Mouse (Mus musculus) spleen, postnatal 10 days (tissue): ENCODE data around the gene Cfap65.

Source experiments
- DNase-seq, 2 experiments: peaks; one replicate each; pipeline ENCODE4 v3.0.0; 2021 to 2022; ENCODE audit warnings: low spot score in 2 of 2

Gene Cfap65

DNA sequence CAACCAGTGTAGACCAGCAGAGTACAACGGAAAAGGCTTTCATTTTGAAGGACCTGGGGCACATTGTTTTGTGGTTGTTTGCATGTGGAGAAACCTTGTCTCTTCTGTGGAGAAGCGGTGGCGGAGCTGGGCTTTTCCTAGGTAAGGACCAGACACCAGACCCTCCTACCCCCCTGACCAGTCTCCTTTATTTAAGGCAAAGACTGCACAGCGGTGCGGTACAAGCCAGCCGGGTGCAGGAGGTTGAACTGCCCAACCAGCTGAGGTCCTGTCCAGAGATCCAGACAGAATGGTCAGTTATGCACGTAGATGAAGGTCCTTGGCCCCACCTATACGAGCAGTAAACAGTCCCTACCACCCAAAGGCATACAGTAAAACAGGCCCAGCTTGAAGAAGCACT lies 52.6 kb downstream of the Cfap65 start:
- DNase-seq = no peak

DNA sequence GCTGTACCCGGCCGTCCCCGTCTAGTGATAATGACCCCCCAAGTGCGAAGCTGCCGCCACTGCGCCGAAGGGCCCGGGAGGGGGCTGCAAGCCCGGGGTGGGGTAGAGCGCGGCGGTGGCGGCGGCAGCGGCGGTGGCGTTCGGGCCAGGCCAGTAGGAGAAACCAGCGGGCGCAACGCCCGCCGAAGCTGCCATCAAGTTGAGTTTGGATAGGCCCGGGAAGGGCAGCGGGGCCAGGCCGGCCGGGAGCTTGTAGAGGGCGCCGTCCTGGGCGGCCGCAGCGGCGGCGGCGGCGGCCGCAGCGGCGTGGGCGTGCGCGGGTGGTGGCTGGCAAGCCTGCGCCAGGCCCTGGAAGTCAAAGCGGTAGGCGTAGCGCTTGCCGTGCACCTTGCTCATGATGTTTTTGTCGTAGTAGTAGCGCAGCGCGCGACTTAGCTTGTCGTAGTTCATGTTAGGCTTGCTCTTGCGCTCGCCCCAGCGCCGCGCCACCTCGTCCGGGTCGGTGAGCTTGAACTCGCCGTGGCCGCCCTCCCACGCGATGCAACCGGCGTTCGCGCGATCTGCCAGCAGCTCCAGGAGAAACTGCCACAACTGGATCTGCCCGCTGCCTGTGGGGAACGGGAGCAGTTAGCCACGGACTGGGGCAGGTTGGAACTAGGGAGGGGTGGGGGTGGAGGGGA lies 53.2 kb downstream of the Cfap65 start:
- DNase-seq = no peak

DNA sequence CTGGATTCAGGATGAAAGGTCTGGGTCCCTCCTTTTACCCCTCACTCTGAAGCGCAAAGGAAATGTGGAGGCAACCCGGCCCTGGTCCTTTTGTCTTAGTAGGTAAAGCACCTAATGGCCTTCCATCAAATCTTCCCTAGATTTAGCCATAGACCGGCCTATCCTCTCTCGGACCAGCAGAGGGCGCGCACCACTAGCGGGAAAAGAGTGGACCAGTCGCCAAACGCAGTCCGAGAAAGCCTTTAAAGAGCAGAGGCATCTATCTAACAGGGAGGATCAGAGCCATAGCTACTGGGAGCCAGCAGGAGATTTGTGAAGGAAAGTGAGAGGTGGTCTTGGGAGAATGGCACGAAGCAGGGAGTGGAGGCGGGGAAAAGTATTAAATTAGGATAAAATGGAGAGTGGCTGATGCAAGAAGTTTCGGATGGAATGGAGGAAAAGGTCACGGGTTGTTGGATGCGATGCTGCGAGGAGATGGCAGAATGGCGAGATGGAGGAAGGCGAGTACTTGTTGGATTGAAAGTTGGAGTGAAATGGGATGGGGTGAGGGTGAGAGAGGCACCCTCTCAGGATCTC lies 54.5 kb downstream of the Cfap65 start:
- DNase-seq = peak in 1 of 2 experiments; percentile 72

DNA sequence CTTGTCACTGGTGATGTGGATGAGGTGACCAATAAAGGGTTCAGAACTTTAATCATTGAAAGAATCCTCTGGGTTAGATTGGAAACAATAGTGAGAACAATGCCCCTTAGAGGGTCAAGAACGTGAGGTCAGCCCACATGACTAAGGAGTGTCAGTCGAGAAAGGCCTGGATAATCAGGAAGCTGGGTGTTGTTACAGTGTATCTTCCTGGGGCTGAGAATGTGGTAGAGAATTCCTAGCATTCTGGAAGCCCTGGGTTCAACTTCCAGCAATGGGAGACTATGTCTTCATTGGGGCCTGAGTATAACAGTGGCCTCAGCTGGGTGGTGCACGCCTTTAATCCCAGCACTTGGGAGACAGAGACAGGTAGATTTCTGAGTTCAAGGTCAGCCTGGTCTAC lies 58.2 kb downstream of the Cfap65 start:
- no peak for DNase-seq

DNA sequence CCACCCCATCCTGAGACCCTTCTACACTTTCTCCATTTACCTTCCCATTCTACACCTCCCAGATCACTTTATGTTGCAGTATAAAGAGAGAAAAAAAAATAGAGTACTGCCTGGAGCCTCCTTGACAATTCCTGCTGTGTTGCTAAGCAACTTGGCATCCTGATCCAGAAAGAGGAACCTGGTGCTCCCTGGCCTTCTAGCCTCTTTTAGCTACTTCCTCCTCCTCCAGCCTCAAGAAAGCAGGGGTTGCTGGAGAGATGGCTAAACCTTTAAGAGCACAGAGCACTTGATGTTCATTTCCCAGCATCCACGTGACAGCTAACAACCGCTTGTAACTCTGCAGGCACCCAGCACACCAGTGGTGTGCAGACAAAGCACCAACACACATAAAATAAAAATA lies 63.2 kb downstream of the Cfap65 start:
- no peak for DNase-seq

DNA sequence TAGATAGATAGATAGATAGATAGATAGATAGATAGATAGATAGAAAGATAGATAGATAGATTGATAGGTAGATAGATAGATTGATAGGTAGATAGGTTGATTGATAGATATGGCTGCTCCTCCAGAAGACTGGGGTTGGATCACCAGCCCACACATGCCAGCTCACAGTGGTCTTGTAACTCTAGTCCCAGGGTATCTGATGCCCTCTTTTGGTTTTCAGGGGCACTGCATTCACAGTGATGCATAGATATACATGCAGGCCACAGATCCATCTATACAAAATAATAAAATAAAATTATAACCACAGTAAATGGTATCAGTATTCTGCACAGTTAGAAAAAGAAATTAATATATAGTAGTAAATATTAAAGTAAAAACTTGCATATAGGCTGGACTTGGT lies 73.6 kb downstream of the Cfap65 start:
- no peak for DNase-seq

DNA sequence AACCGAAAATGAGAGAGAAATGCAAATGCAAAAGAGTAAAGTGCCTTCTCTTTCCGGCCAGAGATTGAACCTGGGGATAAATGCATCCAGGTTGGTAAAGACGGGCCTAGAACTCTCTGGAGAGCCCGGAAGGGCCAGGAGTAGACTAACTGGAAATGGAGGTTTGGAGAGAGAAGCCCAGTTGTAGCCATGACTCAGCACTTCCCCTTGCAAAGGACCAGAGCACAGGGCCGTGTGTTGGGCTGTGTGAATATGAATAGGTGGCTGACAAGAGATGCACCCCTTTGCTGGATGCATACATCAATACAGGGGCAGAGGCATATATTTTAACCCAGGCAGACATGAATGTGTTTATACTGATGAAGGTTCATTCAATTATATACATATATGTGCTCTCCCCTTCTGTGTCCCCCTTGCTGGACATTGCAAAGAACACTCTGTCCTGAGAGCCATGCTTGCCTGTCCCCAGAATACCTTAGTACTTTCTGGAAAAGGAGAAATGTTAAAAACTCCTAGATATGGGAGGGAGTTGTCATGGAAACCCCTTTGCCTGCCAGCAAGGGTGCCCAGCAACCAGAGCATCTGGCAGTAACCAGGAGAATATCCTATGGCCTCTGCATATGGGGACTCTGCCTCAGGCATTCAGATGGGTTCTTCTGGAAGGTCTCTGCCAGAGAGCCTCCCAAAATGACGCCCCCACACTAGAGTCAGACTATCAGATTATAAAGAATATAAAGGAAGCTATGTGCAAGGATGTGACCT lies 76.0 kb downstream of the Cfap65 start:
- DNase-seq = no peak

DNA sequence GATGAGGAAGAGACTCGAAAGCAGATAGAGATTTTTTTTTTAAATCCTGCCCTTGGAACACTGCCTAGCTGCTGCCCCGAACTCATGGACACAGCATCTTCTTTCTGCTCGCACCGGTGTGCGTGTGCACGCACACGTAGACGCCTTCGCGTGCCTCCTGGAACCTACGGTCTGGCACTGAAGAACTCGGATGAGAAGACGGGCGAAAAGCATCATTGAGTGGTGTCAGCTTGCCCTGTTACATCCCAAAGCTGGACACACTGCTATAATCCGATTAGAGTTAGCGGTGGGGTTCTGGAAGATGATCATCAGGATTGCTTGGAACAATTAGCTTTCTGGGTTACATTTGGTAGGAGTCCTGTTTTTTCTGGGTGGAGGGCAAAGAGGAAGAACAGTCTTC lies 76.6 kb downstream of the Cfap65 start:
- DNase-seq = no peak

DNA sequence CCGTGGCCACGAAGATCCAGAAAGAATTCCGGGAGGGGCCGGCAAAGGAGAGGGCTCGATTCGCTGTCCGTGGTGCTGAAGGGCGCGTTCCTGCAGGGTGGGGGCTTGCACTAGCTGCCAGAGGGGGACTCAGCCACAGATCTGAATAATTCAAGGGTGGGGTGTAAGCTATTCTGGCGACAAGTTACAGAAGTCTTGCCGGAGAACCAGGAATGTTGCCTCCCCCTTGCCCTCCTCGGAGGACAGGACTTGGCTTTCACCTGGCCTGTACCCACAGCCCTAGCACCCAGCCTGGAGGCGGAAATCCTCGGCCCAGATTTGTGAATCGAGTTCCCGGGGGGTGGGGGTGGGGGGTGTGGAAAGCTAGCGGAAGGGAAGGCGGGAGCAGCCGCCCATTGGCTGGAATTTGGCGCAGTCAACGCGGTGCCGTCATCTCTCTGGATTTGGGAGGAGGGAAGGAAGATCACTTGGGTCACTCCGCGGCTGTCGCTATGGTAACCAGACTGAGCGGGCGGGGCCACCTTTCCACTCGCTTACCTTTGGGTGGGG lies 77.2 kb downstream of the Cfap65 start:
- DNase-seq = peak in 1 of 2 experiments; percentile 57

DNA sequence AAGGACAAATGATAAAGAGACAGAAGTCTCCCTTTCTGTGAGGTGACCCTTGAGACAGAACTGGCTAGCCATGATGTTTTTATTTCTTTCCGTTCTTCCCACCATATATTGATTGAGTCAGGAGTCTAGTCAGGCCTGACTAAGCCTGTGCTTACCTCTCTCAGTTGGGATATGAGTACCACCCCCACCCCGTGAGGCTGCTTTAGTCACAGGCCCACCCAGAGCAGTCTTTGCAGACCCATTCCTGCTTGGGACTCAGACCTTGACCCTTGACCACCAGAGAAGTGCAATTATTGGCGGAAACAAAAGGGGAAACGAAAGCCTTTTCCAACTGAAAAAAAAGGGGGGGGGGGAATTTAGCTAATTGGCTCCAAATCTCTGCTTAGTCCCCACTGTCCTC lies 77.7 kb downstream of the Cfap65 start:
- DNase-seq = no peak

DNA sequence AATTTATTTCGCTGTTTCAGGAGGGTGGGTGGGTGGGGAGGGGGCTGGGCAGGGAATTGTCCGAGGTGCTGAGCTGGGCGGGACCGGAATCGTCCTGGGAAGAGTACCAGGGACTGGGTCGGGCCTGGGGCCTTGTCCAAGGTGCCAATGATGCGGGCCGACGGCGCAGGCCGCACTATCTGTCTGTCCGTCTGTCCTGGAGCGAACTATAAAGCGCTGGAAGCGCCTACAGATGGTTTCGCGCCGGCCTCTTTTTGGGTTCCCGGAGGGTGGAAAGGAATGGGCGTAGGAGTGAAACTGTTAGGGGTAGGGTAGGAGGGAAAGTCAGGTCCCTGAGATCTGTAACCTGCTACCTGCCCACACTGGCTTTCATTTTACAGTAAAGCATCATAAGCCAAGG lies 78.2 kb downstream of the Cfap65 start:
- no peak for DNase-seq

DNA sequence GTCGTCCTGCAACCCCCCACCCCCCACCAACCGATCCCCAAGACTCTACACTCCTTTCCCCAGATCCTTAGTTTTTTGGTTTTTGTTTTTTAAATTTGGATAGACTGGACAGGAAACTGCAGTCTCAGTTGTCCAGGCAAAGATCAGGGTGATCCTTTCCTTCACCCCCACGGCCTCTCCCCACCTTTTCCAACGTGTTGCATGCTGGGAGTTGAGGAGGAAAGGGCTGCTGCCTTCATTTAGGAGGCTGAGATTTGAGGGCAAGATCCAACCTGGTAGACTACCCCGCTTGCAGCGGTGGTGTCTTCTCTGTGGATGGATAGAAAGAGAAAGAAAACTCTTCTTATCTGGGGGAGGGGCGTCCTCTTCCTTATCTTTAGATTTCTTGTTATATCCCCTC lies 78.6 kb downstream of the Cfap65 start:
- no peak for DNase-seq

DNA sequence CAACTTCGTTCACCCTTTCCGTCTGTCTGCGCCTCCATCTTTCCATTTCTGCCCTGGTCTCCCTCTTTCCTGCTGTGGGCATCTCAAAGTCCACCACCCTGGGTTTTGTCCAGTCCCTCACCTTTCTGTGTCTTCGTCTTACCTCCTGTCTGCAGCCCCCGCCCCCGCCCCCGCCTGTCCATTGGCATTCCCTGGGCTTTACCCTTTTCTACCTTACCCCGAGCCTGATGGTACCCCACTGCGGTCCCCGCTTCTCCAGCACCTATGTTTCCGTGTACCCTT lies 79.0 kb downstream of the Cfap65 start:
- no peak for DNase-seq

DNA sequence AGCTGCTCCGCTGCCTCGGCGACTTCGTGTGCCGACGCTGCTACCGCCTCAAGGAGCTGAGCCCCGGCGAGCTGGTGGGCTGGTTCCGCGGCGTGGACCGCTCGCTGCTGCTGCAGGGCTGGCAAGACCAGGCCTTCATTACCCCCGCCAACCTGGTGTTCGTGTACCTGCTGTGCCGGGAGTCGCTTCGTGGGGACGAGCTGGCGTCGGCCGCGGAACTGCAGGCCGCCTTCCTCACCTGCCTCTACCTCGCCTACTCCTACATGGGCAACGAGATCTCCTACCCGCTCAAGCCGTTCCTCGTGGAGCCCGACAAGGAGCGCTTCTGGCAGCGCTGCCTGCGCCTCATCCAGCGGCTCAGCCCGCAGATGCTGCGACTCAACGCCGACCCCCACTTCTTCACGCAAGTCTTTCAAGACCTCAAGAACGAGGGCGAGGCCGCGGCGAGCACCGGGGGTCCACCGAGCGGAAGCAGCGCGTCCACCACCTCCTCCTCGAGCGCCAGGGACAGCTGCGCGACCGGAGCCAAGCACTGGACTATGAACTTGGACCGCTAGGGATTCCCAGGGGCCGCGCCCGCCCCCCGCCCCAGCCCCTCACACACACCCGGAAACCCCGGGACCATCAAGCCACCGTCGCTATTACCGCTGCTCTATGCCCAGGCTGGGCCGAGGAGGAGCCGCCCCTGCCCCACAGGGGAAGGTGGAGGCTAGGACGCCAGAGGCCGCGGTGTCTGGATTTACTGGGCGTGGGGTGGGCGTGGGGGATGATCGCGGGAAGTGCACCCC lies 79.6 kb downstream of the Cfap65 start:
- DNase-seq = peak in 1 of 2 experiments; percentile 19

DNA sequence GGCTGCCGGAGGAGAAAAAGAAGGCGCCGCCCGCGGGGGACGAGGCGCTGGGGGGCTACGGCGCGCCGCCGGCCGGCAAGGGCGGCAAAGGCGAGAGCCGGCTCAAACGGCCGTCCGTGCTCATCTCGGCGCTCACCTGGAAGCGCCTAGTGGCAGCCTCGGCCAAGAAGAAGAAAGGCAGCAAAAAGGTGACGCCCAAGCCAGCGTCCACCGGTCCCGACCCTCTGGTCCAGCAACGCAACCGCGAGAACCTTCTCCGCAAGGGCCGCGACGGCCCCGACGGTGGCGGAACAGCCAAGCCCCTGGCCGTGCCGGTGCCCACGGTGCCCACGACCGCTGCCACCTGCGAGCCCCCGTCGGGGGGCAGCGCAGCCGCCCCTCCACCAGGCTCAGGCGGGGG lies 80.2 kb downstream of the Cfap65 start:
- no peak for DNase-seq

DNA sequence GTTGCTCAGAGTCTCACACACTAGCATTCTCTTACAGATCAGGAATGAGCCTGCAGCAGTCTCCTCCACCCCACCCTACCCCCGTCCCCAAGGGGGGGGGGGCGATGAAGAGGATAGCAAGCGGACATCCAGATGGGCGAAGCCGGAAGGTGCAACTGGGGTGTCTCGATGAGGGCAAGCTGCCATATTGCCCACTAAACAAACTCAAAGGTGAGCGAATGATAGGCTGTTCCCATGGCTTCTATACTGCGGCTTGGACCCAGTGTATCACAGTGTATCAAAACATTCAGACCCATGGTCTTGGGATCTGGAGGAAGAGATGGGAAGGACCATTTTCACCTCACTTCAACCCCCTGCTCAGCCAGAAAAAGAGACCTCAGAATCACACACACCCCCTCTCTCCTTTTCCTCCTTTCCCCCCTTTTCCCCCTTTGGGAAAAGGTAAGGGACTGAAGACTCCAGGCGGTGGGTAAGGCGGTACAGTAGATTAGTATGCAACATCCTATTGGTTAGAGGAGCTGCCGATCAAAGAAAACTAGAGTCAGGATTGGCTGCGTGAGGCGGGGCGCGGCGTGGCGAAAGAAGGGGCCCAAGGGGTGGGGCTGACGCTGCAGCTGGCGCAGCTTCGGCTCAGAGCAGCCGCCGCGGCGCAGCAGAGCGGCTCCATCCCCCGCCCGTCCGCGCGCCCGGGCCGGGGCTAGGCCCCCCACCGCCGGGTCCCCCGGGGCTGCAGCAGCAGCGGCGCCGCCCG lies 80.9 kb downstream of the Cfap65 start, which contains the start of gene Cdk5r2:
Cdk5r2 (plus strand) TSS at position 629 of the 751 bp plus-strand sequence.
- DNase-seq = peak; percentile 18 to 69
